Mouse (Mus musculus) c-Kit-positive CD71-positive TER-119-negative erythroid progenitor cells, embryonic 14.5 days (primary cell): ENCODE results near the gene Anapc16.

Experiments
- DNase-seq: peaks from one replicate; pipeline ENCODE4 v3.0.0-alpha.2; 2013; ENCODE audit warnings: low read depth

Gene Anapc16

DNA sequence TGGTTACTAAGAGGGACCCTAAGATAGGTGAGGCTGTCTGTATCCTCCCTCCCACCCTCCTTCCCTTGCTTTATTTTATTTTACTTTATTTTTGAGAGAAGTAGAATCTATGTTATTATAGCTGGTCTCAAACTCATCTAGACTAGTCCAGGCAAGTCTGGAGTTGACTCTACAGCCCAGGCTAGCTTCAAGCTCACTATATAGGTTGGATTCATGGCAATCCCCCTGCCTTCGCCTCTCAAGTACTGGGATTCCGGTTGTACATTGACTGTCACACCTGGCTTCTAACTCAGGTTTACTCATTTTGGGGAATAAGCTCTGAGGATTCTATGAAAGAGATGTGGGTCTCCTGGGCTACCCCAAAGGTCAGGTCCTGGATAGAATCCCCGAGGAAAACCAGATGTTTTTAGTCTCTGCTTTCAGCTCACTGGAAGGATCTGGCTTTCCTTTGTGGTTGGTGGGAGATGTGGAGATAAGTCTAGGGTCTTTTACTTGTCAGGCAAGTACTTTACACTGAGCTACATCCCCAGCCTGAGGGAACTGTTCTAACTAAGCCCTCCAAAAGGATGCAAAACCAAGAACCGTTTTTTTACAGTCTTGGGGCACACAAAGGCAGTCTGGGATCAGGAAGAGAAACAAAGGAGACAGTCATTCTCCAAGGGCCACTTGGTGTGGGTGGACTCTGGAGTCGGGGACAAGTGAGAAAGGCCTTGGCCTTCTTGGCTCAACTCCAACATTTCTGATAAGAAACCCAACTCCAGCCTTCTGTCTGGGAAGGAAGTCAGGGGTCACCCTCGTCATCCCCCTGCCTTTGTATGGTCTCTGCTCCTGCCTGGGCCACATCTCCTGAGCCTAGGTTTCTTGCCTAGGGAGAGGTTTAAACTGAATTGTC, 54.3 kb downstream of the Anapc16 start:
- DNase-seq: no peak

DNA sequence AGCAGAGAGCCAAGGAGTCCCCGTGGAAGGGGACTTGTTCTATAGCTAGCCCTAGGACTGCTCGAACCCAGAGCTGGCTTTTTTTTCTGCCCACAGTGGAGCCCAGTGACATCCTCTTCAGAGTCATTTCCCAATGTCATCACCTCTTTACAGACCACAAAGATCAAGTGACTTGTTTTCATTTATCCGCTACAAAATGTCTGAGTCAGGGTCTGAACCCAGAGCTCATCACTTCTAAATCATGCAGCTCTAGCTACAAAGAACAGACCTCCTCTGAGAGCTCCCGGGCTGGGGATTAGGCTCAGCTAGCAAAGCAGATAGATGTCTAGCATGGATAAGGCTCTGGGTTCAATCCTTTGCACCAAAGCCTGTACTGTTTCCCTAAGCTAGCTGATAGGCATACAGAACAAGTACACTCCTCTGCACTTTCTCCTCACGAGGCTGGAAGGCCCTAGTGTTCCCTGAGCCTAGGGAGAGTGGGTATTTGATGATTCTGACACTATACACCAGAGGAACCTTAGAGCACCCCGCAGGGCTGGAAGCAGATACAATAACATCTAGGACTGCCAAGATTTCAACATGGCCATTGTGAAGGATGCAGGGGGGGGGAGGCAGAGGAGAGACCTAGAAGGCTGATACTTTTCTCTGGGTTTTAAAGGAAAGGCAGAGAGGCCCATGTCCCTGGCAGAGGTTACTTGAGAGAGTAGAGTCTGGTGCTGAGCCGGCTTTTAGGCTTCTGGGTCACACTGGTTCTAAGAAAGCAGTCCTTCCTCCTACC, 55.5 kb downstream of the Anapc16 start:
- no peak for DNase-seq

DNA sequence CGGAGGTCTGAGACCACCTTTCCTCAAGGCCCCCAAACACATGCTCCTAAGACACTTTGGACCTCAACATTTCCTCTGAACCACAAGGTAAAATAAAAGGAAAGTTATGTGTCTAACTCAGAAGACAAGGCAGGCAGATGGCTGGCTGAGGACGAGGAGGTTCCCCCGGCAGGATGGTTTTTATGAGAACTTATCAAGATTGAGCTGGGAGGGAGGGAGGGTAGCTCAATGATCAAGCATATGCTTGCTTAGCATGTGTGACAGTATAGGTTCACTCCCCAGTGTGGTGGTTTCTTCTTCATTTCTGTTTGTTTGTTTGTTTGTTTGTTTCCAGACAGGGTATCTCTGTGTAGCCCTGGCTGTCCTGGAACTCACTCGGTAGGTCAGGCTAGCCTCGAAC, 56.6 kb downstream of the Anapc16 start:
- DNase-seq: no peak

DNA sequence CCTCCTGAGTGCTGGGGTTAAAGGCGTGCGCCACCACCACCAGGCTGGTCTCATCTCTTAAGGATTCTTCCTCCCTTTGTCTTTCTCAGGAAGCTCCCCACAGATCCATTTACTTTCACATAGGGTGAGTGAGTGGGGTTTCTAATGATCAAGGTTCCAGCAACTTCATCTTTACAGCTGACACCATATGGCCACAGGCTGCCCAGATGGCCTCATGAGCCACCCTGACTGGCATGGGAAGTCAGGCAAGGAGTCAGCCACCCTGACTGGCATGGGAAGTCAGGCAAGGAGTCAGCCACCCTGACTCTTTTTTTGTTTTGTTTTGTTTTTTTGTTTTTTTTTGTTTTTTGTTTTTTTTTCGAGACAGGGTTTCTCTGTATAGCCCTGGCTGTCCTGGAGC, 57.5 kb downstream of the Anapc16 start:
- DNase-seq: no peak

DNA sequence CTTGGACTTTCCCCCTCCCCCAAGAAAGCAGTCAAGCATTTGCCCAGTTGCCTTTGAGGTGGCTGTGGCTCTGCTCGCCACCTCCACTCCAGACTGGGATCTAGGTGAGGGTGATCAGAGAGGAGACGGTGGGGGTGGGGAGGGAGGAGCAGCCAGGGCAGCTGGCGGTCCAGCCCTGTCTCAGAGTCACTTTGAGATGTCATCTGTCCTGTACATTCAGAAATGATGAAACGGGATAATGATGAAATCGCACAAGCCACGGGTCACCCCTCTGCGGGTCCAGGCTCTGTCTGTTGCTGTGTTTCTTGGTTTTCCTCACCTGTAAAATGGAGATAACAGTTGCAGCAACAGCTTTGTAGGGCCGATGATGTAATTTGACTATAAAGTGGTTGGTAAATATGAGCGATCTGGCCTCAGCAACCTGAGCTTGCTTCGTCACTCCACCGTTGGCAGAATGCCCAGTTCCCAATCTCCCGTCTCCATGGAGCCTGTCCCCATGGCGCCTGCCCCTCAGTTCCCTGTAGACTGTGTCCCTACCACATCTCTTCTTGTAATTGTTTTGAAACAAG, 59.4 kb downstream of the Anapc16 start:
- no peak for DNase-seq

DNA sequence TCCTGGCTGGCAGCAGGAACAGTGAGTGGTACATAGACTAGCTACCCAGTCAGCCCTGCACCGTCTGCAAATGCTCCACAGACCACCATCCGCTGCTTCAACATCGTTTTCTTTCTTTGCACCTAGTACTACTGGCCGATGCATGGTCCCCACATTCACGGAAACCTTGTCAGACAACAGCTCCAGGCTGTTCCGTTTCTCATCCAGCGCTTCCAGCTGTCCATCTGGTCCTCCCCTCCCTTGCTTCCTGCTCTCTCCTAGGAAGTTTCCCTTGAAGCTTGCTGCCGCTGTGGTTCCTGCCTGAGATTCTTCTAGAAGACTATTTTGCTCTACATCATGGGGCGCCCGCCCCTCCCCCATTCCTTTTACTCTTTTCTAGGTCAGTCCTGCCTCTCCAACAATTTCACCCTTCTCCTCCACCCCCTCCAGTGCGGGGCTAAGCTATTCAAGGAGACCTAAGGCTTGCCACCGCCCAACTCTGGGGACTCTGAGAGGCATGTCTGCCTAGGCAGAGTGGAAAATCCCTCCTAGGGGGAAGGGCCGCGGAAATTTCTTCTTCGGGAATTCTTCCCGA, 60.0 kb downstream of the Anapc16 start:
- no peak for DNase-seq

DNA sequence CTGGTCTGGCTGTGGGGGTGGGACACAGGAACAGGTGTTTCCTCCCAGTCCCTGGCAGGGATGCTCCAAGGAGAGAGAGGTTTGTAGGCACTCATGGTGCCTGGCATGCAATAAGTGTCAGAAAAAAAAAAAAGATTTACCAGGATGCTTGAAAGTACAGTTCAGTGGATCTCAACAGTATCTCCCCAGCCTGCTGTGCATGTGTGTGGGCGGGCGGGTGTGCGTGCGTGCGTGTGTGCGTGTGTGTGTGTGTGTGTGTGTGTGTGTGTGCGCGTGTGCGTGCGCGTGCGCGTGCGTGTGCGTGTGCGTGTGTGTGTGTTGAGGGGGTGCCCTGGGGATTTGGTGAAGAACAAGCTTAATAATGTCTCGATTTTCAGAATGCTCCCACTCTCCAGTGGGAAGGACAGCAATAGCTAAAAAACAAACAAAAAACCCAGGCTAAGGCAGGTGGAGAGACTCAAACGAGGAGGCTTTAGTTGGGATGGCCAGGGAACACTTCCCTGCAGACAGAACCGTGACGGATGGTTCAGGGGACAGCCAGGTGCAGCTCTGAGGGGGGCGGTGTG, 60.6 kb downstream of the Anapc16 start:
- no peak for DNase-seq

DNA sequence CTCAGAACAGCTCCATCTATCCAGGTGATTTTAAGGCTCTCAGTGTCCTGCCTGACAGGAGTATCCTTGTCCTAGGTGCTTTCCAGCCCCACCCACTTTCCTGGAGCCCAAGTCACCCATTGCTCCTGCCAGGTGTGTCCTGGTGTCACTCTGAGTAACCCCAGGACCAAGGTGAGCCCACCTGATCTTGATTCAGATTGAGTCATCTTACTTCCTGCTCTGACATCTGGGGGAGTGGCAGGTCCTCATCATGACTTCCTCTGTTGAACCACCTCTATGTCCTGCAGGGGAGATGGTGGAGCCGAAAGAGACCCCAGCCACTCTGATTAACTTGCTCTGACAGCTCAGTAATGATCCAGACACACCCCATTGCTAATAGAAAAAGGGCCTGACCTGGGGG, 63.9 kb downstream of the Anapc16 start:
- DNase-seq: no peak

DNA sequence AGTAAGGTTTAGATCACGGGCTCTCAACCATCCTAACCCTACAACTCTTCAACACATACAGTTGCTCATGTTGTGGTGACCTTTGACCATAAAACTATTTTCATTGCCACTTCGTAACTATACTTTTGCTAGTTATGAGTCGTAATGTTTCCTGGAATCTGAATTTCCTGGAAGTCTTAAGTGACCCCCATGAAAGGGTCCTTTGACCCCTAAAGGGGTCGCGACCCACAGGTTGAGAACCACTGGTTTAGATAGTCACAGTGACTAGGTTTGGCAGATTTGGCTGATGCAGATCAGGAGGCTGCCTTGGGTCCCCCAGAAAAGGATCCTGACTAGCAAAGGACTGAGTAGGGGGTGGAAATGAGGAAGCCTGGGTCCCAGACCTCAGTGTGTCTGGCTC, 64.3 kb downstream of the Anapc16 start:
- DNase-seq: no peak
